Mouse (Mus musculus): Measurements from ENCODE around the gene Cracr2a.
A peak's percentile ranks its signal among the peaks of the same experiment; 100 is the strongest.
"Not testable (repeated sequence)": the region's sequence is repeated elsewhere in the genome, so short reads cannot be mapped to it uniquely, and the experiment has no call there.

The Cracr2a gene

DNA sequence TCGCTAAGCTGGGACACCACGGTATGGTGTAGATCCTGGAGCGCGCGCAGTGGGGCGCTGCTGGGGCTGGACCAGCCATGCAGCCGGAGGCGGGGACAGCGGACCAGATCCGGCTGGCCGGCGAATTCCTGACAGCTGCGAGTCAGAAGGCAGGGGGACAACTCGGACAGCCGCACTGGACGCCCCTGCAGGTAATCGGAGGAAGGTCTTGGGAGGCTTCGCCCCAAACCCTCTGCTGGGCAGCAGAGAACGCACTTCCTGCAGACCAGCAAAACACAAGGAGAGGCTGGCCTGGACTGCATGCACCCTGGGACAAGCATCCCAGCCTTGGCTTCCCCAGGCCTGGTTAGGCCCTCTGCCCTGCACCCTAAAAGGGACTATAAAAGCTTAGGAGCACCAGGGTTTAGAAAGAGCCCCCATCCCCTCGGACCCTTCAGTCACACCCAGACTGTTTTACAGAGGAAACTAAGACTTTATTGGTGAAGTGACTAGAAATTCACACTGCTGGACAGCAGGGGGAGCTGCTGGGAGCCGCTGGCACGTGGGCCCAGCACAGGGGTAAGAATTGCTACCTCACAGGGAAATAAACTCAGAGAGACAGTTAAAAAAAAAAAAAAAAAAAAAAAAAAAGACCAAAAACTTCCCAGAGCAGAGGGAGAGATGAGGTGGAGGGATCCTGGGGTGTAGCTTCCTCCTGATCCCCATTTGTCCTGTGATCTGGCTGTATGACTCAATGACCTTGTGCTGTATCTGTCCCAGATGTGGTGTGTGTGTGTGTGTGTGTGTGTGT, at the start of gene Cracr2a:
Gene Cracr2a, plus strand, starts transcription at position 108 of the 790 bp plus-strand sequence.
- DNase-seq (ENCODE audit: low spot score): no peak

DNA sequence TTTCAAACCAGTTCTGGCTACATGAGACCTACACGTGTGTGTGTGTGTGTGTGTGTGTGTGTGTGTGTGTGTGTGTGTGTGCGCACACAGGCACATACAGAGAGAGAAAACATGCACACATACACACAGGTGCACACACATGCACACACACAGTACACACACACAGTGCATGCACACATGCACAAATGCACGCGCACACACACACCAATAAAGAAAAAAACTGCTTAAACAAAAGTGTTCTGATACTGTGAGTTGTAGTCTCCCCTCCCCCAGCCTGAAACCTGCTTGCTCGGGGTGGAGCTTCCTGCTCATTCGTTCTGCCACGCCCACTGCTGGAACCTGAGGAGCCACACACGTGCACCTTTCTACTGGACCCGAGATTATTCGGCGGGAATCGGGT, 47.4 kb upstream of the Cracr2a start:
- DNase-seq (ENCODE audit: low spot score): not testable (repeated sequence)

DNA sequence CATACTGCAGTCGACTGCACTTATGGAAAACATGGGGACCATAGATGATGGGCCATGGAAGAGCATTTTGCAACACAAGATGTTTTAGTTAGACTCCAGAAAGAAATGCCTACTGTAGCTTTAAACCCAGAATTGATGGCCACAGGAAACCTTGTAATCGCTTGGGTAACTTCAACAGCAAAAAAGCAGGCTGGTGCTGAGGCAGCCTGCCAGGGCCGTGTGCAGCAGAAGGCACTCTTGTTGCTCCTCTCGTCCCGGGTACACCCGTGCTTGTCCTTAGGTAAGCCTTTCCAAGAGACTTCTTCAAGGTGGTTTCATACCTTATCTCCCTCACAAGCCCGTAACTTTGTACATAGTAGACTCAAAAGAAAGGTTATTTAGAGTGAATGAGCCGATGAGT, 40.0 kb upstream of the Cracr2a start:
- no peak for DNase-seq (ENCODE audit: low spot score)

DNA sequence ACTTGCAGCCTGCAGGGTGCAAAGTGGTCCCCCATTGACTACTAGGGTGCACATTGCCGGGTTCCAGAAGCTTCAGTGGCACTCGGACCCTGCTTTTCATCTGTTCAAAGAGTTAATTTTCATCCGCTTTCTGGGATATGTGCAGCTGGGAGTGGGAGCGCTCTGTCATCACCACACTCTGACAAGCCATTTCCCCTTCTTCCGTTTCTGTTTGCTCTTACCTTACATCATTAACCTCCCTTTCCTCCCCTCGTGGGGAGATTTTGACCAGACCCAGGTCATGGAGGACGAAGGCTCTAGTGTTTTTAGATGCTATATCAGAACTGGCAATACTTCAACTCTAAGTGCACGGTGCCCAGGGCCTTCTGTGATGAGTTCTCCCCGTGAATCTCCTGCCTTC, 38.8 kb upstream of the Cracr2a start:
- DNase-seq (ENCODE audit: low spot score): no peak

DNA sequence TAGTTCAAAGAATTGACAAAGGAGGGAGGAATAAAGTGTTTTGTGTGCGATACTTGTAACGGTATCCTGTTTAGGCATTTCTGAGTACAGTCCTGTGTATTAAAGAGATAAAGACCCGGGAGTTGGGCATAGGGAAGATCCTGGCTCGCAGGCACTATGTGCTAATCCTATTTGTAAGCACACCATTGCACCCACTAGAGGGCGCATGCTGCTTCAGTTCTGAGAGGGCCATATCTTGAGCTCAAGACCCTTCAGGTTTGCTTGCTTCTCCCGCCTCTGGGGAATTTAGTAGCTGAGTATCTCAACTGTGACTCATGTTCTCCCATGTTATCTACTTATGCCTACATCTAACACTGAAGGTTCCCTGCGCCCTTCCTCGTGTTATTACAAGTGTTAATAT, 36.7 kb upstream of the Cracr2a start:
- DNase-seq (ENCODE audit: low spot score): peak; percentile 17

DNA sequence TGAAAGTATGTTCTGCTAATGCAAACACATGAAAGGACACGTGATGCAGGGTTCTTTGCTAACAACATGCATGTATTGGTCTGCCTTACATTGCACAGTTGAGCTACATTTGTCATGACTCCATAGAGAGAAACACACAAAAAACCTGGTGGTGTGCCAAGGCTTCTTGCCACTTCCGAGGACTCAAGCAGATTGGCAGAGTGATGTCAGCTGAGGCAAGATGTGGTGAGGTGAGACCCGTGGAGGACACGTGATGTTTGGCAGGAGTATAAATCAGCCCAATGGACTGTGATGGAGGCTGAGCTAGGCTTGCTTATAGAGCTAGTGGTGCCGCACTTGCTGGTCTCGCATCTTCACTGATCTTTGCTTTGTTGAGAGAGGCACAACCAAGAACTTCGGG, 32.5 kb upstream of the Cracr2a start:
- no peak for DNase-seq (ENCODE audit: low spot score)

DNA sequence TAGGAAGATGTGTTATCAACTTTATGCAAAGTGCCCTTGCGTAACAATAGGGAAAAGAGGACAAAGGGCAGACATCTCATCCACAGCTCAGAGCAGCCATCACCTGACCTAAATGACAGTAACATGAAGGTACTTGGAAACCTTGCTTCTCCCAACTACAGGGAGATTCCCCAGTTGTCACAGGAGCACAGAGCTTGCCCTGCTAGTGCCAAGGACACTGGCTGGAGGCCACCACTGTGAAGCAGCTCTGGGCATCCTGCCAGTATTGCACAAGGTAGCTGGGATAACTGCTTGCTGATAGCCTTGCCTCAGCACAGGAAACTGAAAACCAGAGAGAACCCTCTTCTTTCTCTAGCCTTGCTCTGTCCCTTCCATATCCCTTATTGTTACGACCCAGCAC, 31.7 kb upstream of the Cracr2a start:
- no peak for DNase-seq (ENCODE audit: low spot score)

DNA sequence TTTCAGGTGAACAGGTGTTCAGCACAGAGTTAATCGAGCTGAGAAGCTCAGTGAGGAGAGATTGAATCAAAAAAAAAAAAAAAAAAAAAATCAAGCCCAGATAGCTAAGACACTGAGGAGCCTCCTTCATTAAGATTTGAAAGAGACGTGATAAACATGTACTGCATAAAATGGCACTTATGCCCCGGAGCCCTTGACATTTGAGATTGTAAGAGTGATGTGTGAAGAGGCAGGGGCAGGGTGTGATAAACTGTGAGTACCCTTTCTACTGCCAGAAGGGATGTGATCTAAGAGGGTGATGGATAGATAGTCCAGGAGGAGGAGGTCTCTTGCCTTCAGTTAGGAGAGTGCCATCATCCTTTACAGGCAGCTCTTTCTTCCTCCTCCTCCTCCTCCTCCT, 30.9 kb upstream of the Cracr2a start:
- no peak for DNase-seq (ENCODE audit: low spot score)

DNA sequence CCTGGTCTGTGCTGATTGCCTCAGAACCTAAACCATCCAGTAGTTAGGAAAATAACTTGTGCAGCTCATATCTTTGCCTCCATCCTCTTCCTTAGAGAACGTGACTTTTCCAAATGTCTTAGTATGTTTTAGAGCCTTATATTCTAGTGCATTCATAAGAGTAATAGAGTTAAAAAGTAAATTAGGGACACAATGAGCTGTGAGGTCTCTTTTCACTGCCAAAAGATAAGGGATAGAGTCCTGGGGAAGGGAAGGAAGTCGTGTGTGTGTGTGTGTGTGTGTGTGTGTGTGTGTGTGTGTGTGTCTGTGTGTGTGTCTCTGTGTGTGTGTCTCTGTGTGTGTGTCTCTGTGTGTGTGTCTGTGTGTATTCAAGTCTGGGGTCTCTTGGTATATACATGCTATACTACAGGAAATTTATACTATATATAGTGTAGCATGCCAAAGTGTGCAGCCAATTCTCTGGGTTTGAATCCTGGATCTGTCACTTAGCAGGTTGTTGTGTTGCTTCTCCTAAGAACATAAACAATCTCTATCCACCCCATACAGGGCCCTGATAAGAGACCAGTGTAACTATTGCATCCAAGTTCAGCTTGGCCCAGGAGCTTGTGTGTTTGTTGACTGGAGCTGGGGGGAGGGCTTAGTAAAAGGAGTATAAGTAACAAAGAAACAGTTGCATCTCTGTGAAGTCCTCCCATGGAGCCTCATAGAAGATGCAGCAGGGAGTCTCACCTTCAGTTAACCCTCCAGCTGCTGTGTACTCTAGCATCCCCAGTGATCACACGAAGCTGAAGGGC, 29.5 kb upstream of the Cracr2a start:
- no peak for DNase-seq (ENCODE audit: low spot score)

DNA sequence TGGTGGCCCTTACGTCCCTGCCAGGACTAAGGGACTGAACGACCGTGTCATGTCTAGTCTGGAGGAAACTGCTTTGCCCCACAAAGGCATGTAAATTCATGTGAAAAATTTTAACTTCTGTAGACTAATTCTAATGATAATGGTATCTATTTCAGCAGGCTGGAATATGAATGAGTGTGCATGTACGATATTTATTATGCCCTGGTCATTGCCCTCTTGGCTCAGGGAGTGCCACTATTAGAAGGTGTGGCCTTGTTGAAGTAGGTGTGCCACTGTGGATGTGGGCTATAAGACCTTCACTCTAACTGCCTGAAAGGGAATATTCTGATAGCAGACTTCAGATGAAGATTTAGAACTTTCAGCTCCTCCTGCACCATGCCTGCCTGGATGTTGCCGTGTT, 28.8 kb upstream of the Cracr2a start:
- no peak for DNase-seq (ENCODE audit: low spot score)

DNA sequence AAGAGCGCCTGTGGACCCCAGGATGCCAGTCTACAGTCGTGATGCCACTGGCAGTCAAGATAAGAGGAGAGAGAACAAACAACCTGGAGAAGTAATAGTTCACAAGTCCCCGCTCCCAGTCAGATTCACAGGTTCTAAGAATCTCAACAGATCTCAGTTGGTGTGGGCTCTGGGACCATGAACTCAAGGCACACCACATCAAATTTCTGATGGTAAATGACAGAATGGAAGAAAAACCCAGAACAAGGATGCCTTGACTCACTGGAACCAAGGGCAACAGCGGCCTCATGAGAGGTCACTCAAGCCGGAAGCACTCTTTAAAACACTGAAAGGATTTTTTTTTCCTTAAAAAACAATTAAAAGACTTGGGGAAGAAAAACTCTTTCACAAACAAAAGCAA, 27.4 kb upstream of the Cracr2a start:
- no peak for DNase-seq (ENCODE audit: low spot score)

DNA sequence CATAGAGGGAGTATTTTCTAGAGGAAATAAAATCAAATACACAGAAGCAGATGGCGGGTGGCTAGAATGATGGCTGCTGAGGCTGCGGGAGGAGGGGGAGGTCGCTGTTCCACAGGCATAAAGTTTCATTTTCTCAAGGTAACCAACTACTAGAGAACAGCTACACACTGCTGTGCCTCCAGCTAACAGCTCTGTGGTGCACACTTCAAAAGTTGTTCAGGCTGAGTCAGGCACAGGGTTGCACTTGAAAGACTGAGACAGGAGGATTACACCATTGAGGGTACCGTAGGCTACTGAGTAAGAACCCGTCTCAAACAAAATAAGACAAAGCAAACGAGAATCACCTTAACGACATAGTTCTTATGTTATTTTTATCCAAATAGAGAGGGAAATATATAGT, 24.1 kb upstream of the Cracr2a start:
- no peak for DNase-seq (ENCODE audit: low spot score)

DNA sequence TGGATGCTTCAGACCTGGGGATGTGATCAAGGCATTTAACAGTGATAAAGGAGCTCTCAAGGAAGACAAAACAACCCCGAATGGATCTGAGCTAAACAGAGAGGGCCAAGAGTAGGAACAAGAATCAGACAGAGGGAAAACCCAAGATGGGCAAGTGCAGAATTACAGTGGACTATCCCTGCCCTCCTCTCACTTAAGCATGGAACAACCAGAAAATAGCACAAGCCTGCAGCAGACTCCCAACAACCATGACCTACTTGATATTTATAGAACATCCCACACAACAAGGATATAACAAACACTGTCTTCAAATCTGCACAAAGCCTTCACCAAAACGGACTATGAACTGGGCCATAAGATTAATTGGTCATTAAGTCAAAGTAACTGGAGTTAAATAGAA, 23.0 kb upstream of the Cracr2a start:
- no peak for DNase-seq (ENCODE audit: low spot score)

DNA sequence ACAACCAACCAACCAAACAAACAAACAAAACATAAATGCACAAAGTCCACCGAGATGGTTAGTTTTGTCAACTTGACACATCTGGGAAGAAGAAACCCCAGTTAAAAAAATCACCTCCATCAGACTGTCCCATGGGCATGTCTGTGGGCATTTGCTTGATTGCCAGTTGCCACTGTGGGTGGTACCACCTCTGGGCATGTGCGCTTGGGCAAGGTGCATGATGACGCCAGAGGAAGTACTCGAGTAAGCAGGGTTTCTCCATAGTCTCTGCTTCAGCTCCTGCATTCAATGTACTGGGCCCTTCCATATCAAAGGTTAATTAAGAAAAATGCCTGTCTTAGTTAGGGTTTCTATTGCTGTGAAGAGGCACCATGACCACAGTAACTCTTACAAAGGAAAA, 21.9 kb upstream of the Cracr2a start:
- DNase-seq (ENCODE audit: low spot score): no peak

DNA sequence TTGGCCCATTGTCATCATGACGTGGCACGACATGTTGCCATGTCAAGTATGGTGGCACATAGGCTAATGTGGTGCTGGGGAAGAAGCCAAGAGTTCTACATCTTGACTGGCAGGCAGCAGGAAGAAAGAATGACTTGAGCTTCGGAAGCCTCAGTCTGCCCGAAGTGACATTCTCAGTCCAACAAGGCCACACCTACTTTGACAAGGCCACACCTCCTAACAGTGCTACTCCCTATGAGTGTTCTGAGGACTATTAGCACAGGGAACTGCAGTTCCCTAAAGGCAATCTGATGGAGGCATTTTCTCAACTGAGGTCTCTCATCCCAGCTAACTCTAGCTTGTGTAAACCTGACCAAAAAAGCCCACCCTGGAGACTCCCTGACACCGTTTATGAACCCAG, 21.5 kb upstream of the Cracr2a start:
- DNase-seq (ENCODE audit: low spot score): no peak

DNA sequence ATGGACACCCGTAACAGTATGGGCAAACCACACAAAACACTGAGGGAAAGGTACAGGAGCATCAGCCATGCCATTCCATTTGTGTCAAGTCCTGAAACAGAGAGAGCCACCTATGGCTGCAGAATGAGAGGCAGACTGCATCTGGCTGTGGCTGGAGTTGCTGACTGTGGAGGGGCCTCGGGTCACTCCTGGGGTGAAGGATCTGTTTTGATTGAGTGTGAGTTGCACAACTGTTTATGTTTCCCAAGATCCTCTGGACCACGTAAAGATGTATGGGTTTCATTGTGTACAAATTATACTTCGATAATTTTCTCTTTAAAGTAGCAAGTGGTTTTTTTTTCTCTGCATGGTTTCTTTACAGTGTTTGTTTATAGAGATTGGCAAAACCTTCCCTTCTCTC, 20.6 kb upstream of the Cracr2a start:
- DNase-seq (ENCODE audit: low spot score): no peak

DNA sequence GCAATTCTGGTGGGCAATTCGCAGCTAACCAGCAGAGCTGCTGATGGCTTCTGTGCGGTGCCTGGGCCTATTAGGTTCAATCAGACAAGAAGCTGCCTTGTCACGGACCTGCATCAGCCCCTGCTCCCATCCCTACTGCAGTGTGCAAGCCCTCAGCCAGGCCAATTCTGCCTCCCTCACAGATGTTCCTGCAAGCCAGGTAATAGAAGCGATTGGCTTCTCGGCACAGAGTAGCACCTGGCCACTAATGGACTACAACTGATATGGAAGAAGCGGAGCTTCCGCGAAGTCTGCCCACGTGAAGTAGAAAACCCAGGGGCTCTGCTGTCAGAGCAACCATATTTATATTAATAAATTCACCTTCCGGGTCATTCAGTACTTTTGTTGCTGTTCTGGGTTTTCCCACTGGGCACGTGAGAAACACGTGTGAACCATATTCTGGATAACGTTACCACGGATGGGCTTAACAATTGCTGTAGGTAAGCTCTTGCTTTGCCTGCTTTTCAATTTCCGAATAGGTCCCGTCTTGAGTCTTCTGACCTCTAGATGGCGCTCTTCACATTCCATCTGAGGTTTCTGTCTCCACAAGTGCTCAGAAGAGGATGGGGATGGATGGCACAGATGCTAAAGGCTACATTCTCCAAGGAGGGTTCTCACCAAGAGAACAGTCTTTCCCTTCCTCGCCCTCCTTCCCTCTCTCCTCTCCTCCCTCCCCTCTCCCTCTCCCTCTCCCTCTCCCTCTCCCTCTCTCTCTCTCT, 19.3 kb upstream of the Cracr2a start:
- DNase-seq (ENCODE audit: low spot score): peak; percentile 50

DNA sequence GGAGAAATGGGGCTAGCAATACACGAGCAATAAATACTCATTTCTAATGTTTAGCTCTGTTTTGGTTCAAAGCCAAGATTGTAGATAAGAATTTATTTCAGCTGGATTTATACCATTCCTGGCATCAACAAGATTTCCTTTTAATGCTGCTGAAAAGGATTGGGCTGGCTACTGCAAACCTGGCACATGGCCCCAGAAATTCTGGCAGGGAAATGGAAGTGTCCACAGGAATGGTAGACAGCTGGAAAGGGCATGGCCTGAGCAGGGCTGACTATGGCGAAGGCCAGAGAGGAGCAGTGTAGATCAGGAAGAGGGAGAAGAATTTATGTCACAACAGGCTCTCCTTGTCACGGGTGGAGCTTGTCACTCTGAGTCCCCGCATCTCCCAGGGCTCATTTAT, 14.5 kb upstream of the Cracr2a start:
- no peak for DNase-seq (ENCODE audit: low spot score)

DNA sequence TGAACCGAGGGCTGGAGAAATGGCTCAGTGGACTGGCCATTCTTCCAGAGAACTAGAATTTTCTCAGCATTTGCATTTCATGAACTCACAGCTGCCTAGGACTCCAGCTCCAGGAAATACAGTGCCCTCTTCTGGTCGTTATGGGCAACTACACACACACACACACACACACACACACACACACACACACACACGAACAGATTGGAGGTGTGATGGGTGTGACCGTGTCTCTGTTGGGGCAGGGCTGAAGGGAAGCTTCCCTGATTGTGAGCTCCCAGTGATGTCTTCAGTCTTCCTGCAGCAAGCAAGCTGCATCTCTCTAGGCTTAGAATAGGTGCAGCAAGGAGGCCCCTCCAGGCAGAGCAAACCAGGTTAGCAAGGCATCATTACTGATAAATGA, 8.2 kb upstream of the Cracr2a start:
- DNase-seq (ENCODE audit: low spot score): no peak

DNA sequence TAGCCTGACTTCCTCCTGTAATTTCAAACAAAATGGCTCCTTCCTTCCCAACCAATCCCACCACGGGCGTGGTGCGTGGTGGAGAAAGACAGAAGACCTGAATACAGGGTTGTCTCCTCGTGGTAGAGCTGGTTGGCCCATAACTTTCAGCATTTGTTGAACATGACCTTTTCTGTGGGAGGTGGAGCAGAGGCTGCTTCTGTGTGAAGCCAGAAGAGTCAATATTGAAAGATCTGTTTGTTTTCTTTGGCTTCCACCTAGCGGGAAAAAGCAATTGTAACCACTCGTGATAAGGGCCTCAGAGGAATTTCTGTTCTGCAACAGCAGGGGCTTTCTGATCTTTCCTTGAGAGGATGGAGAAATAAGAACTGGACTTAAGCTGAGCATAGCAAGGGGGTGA, 5.6 kb upstream of the Cracr2a start:
- DNase-seq (ENCODE audit: low spot score): no peak

DNA sequence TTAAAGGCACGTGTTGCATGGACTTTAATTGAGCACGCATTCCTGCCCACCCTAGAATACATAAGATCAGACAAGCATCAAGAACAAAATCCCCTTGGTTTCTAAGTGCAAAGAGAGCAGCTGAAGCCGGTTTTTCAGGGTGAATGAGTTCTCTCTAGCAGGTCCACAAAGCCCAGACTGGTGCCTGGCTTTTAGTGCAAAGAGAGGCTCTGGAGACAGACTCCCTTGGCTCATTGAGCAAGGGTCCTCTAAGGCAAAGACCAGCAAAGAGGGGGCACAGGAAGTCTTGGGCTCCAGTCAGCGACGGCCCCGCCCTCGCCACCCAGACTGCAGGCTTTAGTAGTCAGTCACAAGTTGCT, 287 bp upstream of the Cracr2a start:
- no peak for DNase-seq (ENCODE audit: low spot score)

DNA sequence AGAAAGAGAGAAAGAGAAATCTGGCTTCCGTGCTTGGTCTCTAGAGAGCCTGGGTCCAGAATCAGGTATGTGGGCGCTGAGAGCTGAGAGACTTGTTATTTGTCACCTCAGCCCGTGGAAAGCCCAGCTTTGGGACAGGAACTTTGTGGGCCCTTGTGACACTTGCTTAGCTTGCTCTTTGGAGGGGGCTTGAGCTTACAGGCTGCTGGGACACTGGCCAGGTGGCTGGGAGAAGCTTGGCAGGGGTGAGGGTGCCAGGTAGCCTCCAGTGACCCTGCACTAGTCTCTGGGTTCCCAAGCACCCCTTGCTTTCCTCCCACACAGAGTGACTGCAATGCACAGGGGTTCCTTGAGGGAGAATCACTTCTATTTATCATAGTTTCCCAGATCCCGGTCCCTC, 2.4 kb downstream of the Cracr2a start:
- DNase-seq (ENCODE audit: low spot score): no peak

Data from layer of hippocampus, adult 9-10 months (tissue).